Mouse (Mus musculus) spleen, adult 2 months (tissue): Measurements from ENCODE around the gene Etfrf1.

Experiments used
- CTCF ChIP-seq: fragments of 200-500 bp; IDR thresholded peaks from 2 replicates; pipeline ENCODE4 v1.5.1; 2011; ENCODE audit warnings: mild to moderate bottlenecking, inconsistent platforms; ENCODE audit not compliant: insufficient read depth, insufficient read length, insufficient replicate concordance; ENCODE audit errors: extremely low read depth
- POLR2A ChIP-seq: fragments of 200-500 bp; IDR thresholded peaks from 2 replicates; pipeline ENCODE4 v1.6.1; 2011; ENCODE audit warnings: low read depth, low read length, inconsistent platforms

- TF ChIP-seq CTCF, result no peak
- no peak for TF ChIP-seq POLR2A
These were observed 29.4 kb downstream of the Etfrf1 start for GRCm38 (mm10) chr6:145240285-145240684.
